Mouse (Mus musculus) stomach, embryonic 14.5 days (tissue): ENCODE results near the gene Dkk2. TPM values are rescaled to one million over a fixed set of nuclear protein-coding genes. Genes with fewer than 3 reads are reported as not detected.
A peak's percentile ranks its signal among the peaks of the same experiment; 100 is the strongest.

Experiments used
- ATAC-seq: fragments of 200-750 bp; cut with Nextera tagmentation; 2 replicates; pipeline ENCODE4 v1.8.0; 2017; ENCODE audit warnings: low read depth, moderate TSS enrichment; ENCODE audit not compliant: insufficient number of reproducible peaks, insufficient read depth, low FRiP score
- H3K27ac ChIP-seq: fragments of 300-500 bp; sonication (generic); 2 replicates; pipeline ENCODE4 v1.5.1; 2014; ENCODE audit warnings: mild to moderate bottlenecking, low read length, moderate library complexity, mixed read lengths
- H3K27me3 ChIP-seq: fragments of 300-500 bp; sonication (generic); 2 replicates; pipeline ENCODE4 v1.6.1; 2014; ENCODE audit warnings: low read length, control low read depth, mixed read lengths; ENCODE audit not compliant: control insufficient read depth, insufficient read depth
- H3K36me3 ChIP-seq: fragments of 300-500 bp; sonication (generic); 2 replicates; pipeline ENCODE4 v1.6.1; 2014; ENCODE audit warnings: mild to moderate bottlenecking, control low read depth, low read length, moderate library complexity, mixed read lengths; ENCODE audit not compliant: control insufficient read depth, insufficient read depth
- H3K4me1 ChIP-seq: fragments of 300-500 bp; sonication (generic); 2 replicates; pipeline ENCODE4 v1.6.1; 2014; ENCODE audit warnings: low read length, control low read depth, mixed read lengths; ENCODE audit not compliant: control insufficient read depth, insufficient read depth
- H3K4me2 ChIP-seq: fragments of 300-500 bp; sonication (generic); replicated peaks from 2 replicates; pipeline ENCODE4 v1.6.1; 2014; ENCODE audit warnings: low read depth, low read length, control low read depth
- H3K4me3 ChIP-seq: fragments of 300-500 bp; sonication (generic); 2 replicates; pipeline ENCODE4 v1.5.1; 2014; ENCODE audit warnings: low read depth, low read length, control low read depth
- H3K9ac ChIP-seq: fragments of 300-500 bp; sonication (generic); replicated peaks from 2 replicates; pipeline ENCODE4 v1.6.1; 2014; ENCODE audit warnings: low read depth, mild to moderate bottlenecking, control low read depth, low read length, moderate library complexity, mixed read lengths
- H3K9me3 ChIP-seq: fragments of 300-500 bp; sonication (generic); 2 replicates; pipeline ENCODE4 v1.6.1; 2016; ENCODE audit warnings: low read depth, low read length, control low read depth; ENCODE audit not compliant: control insufficient read depth
- WGBS: fragments of 180-500 bp; shearing (Covaris S2); extraction: QIAGEN DNeasy Blood & Tissue Kit; methylation state at CpG from one replicate; pipeline ENCODE4 v1.1.7; 2014; 5-methylcytosine and 5-hydroxymethylcytosine counted together
- polyA plus RNA-seq: library from polyadenylated mRNA; unstranded; fragments of >200 nt; fragmentation: Nextera tagmentation; extraction: Ambion mirVana; gene quantifications from 2 replicates; pipeline ENCODE4 v1.2.1, GENCODE M21; 2014

Gene Dkk2
- polyA plus RNA-seq, 1 experiment from 2014 or later = 9.6 TPM

- 66% methylated on average over 3 of the region's 3 CpGs for WGBS
- Histone ChIP-seq H3K36me3 (no peaks in the 10 kb centered on the region), H3K9ac (no peak overlapping the region), H3K27ac (no peak overlapping the region), H3K27me3 (no peaks in the 10 kb centered on the region), H3K4me3 (no peak overlapping the region), H3K4me2 (no peak overlapping the region), H3K4me1 (no peaks in the 10 kb centered on the region), H3K9me3 (no peaks in the 10 kb centered on the region)
- ATAC-seq = no peak
Measured at GRCm38 (mm10) chr3:132100746-132101145, 15.7 kb downstream of the Dkk2 start.

GRCm38 (mm10) chr3:132103020-132103419 lies 17.9 kb downstream of the Dkk2 start:
- WGBS = 26% methylated on average over 9 of the region's 9 CpGs
- Histone ChIP-seq H3K4me3 (no peak overlapping the region), H3K27me3 (no peaks in the 10 kb centered on the region), H3K27ac (no peak overlapping the region), H3K9ac (no peak overlapping the region), H3K9me3 (no peaks in the 10 kb centered on the region), H3K4me1 (no peaks in the 10 kb centered on the region), H3K36me3 (no peaks in the 10 kb centered on the region), H3K4me2 (peak overlapping the region; percentile 15)
- ATAC-seq = no peak; the same call in 1 of the 2 replicates

- Histone ChIP-seq H3K36me3 (no peaks in the 10 kb centered on the region), H3K4me1 (no peaks in the 10 kb centered on the region), H3K27ac (no peak overlapping the region), H3K27me3 (no peaks in the 10 kb centered on the region), H3K9ac (no peak overlapping the region), H3K4me3 (no peak overlapping the region), H3K9me3 (no peaks in the 10 kb centered on the region), H3K4me2 (peak overlapping the region; percentile 15)
- no peak for ATAC-seq
- WGBS = 46% methylated on average over 7 of the region's 7 CpGs
Measured at GRCm38 (mm10) chr3:132103454-132103853, 18.4 kb downstream of the Dkk2 start.

GRCm38 (mm10) chr3:132115772-132116511 lies 30.9 kb downstream of the Dkk2 start:
- ATAC-seq = no peak
- Histone ChIP-seq H3K4me3 (no peak overlapping the region), H3K4me1 (no peaks in the 10 kb centered on the region), H3K9me3 (no peaks in the 10 kb centered on the region), H3K36me3 (no peaks in the 10 kb centered on the region), H3K27me3 (no peaks in the 10 kb centered on the region), H3K4me2 (no peak overlapping the region), H3K27ac (no peak overlapping the region), H3K9ac (no peak overlapping the region)
- WGBS = 84% methylated on average over 7 of the region's 7 CpGs

GRCm38 (mm10) chr3:132121344-132121743 lies 36.3 kb downstream of the Dkk2 start:
- no peaks in the 10 kb centered on the region for H3K36me3 ChIP-seq
- no peaks in the 10 kb centered on the region for H3K27me3 ChIP-seq
- H3K4me3 ChIP-seq = no peak overlapping the region
- H3K27ac ChIP-seq = no peak overlapping the region
- WGBS = 57% methylated on average over 5 of the region's 5 CpGs
- no peaks in the 10 kb centered on the region for H3K4me1 ChIP-seq
- H3K4me2 ChIP-seq = no peak overlapping the region
- H3K9ac ChIP-seq = no peak overlapping the region
- no peaks in the 10 kb centered on the region for H3K9me3 ChIP-seq
- ATAC-seq = no peak

GRCm38 (mm10) chr3:132122581-132122980 lies 37.5 kb downstream of the Dkk2 start:
- H3K4me1 ChIP-seq = no peaks in the 10 kb centered on the region

GRCm38 (mm10) chr3:132125227-132125740 lies 40.2 kb downstream of the Dkk2 start:
- Histone ChIP-seq H3K27ac (no peak overlapping the region), H3K4me2 (no peak overlapping the region), H3K9me3 (no peaks in the 10 kb centered on the region), H3K27me3 (no peaks in the 10 kb centered on the region), H3K4me3 (no peak overlapping the region), H3K4me1 (no peaks in the 10 kb centered on the region), H3K9ac (no peak overlapping the region), H3K36me3 (no peaks in the 10 kb centered on the region)
- ATAC-seq = no peak
- 68% methylated on average over 8 of the region's 8 CpGs for WGBS

More at GRCm38 (mm10) chr3:132122581-132122980, 37.5 kb downstream of the Dkk2 start:
- H3K4me3 ChIP-seq = no peak overlapping the region
- H3K9me3 ChIP-seq = no peaks in the 10 kb centered on the region
- no peak overlapping the region for H3K4me2 ChIP-seq
- H3K27me3 ChIP-seq = no peaks in the 10 kb centered on the region
- H3K9ac ChIP-seq = no peak overlapping the region
- H3K27ac ChIP-seq = no peak overlapping the region
- no peaks in the 10 kb centered on the region for H3K36me3 ChIP-seq
- ATAC-seq = no peak
- 19% methylated on average over 4 of the region's 4 CpGs for WGBS

GRCm38 (mm10) chr3:132129730-132130274 lies 44.7 kb downstream of the Dkk2 start:
- ATAC-seq = no peak
- no peak overlapping the region for H3K27ac ChIP-seq
- H3K4me1 ChIP-seq = no peaks in the 10 kb centered on the region
- no peaks in the 10 kb centered on the region for H3K36me3 ChIP-seq
- H3K9me3 ChIP-seq = no peaks in the 10 kb centered on the region
- H3K4me3 ChIP-seq = no peak overlapping the region
- H3K9ac ChIP-seq = no peak overlapping the region
- WGBS = 79% methylated on average over 1 of the region's 1 CpGs
- no peak overlapping the region for H3K4me2 ChIP-seq
- no peaks in the 10 kb centered on the region for H3K27me3 ChIP-seq
